Mouse (Mus musculus) midbrain, embryonic 16.5 days (tissue): ENCODE results near the gene Usp49. TPM values are rescaled to one million over a fixed set of nuclear protein-coding genes. Genes with fewer than 3 reads are reported as not detected.

Source experiments
- ATAC-seq: fragments of 200-750 bp; cut with Nextera tagmentation; 2 replicates; pipeline ENCODE4 v1.8.0; 2017; ENCODE audit warnings: moderate TSS enrichment
- H3K27ac ChIP-seq: fragments of 300-500 bp; sonication (generic); 2 replicates; pipeline ENCODE4 v1.5.1; 2014; ENCODE audit warnings: mild to moderate bottlenecking, low read length, mixed read lengths
- H3K27me3 ChIP-seq: fragments of 300-500 bp; sonication (generic); 2 replicates; pipeline ENCODE4 v1.6.1; 2014; ENCODE audit warnings: low read depth, low read length, mixed read lengths; ENCODE audit not compliant: control insufficient read depth, insufficient read depth
- H3K36me3 ChIP-seq: fragments of 300-500 bp; sonication (generic); 2 replicates; pipeline ENCODE4 v1.6.1; 2014; ENCODE audit warnings: mild to moderate bottlenecking, low read length, moderate library complexity, mixed read lengths; ENCODE audit not compliant: control insufficient read depth, insufficient read depth
- H3K4me1 ChIP-seq: fragments of 300-500 bp; sonication (generic); 2 replicates; pipeline ENCODE4 v1.6.1; 2014; ENCODE audit warnings: mild to moderate bottlenecking, low read length, mixed read lengths; ENCODE audit not compliant: control insufficient read depth, insufficient read depth
- H3K4me2 ChIP-seq: fragments of 300-500 bp; sonication (generic); 2 replicates; pipeline ENCODE4 v1.6.1; 2014; ENCODE audit warnings: mild to moderate bottlenecking, low read length, mixed read lengths
- H3K4me3 ChIP-seq: fragments of 300-500 bp; sonication (generic); 2 replicates; pipeline ENCODE4 v1.5.1; 2014; ENCODE audit warnings: low read depth, mild to moderate bottlenecking, low read length, moderate library complexity, mixed read lengths
- H3K9ac ChIP-seq: fragments of 300-500 bp; sonication (generic); 2 replicates; pipeline ENCODE4 v1.6.1; 2014; ENCODE audit warnings: low read depth, low read length, mixed read lengths
- H3K9me3 ChIP-seq: fragments of 300-500 bp; sonication (generic); replicated peaks from 2 replicates; pipeline ENCODE4 v1.6.1; 2014; ENCODE audit warnings: mild to moderate bottlenecking, low read length, mixed read lengths; ENCODE audit not compliant: control insufficient read depth, poor library complexity, severe bottlenecking
- WGBS: fragments of 180-500 bp; shearing (Covaris S2); extraction: QIAGEN DNeasy Blood & Tissue Kit; methylation state at CpG from one replicate; pipeline ENCODE4 v1.1.7; 2014; 5-methylcytosine and 5-hydroxymethylcytosine counted together
- polyA plus RNA-seq: library from polyadenylated mRNA; unstranded; fragments of >200 nt; fragmentation: Nextera tagmentation; extraction: Ambion mirVana; gene quantifications from 2 replicates; pipeline ENCODE4 v1.2.1, GENCODE M21; 2015

Usp49 gene
- polyA plus RNA-seq, 1 experiment from 2014 or later = 5.3 TPM

- H3K36me3 ChIP-seq = no peaks in the 10 kb centered on the region
- H3K4me3 ChIP-seq = no peak overlapping the region
- H3K9ac ChIP-seq = no peak overlapping the region
- H3K4me2 ChIP-seq = no peak overlapping the region
- H3K27me3 ChIP-seq = no peaks in the 10 kb centered on the region
- 55% methylated on average over 3 of the region's 3 CpGs for WGBS
- no peak overlapping the region for H3K27ac ChIP-seq
- no peak for ATAC-seq
- H3K4me1 ChIP-seq = peaks cover 2% of the 10 kb centered on the region; the same call in 1 of the 2 replicates
- no peaks in the 10 kb centered on the region for H3K9me3 ChIP-seq
Measured at GRCm38 (mm10) chr17:47715037-47715436, 84.5 kb downstream of the Usp49 start.

- Histone ChIP-seq H3K9ac (no peak overlapping the region), H3K27ac (no peak overlapping the region), H3K4me3 (no peak overlapping the region), H3K4me2 (no peak overlapping the region), H3K4me1 (no peaks in the 10 kb centered on the region), H3K36me3 (no peaks in the 10 kb centered on the region), H3K9me3 (no peaks in the 10 kb centered on the region), H3K27me3 (no peaks in the 10 kb centered on the region)
- ATAC-seq = no peak
- WGBS = 87% methylated on average over 4 of the region's 4 CpGs
Measured at GRCm38 (mm10) chr17:47721183-47721582, 90.7 kb downstream of the Usp49 start.

- no peaks in the 10 kb centered on the region for H3K27me3 ChIP-seq
- no peaks in the 10 kb centered on the region for H3K4me1 ChIP-seq
- no peak within 1 kb of the TSS for H3K4me2 ChIP-seq
- H3K27ac ChIP-seq = no peak within 1 kb of the TSS
- H3K9ac ChIP-seq = no peak within 1 kb of the TSS
- 81% methylated on average over 11 of the region's 11 CpGs for WGBS
- no peak within 1 kb of the TSS for H3K4me3 ChIP-seq
- no peak for ATAC-seq
- H3K36me3 ChIP-seq = no peaks in the 10 kb centered on the region
- H3K9me3 ChIP-seq = no peaks in the 10 kb centered on the region
Measured at GRCm38 (mm10) chr17:47726566-47726965, 96.1 kb downstream of the Usp49 start, which contains the start of gene Pgc. Gene Pgc, plus strand, starts transcription at chr17:47726842.

- H3K27ac ChIP-seq = no peak overlapping the region
- no peaks in the 10 kb centered on the region for H3K4me1 ChIP-seq
- H3K9me3 ChIP-seq = no peaks in the 10 kb centered on the region
- WGBS = 49% methylated on average over 24 of the region's 24 CpGs
- no peak overlapping the region for H3K9ac ChIP-seq
- no peaks in the 10 kb centered on the region for H3K27me3 ChIP-seq
- H3K4me2 ChIP-seq = no peak overlapping the region
- no peaks in the 10 kb centered on the region for H3K36me3 ChIP-seq
- no peak overlapping the region for H3K4me3 ChIP-seq
- no peak for ATAC-seq
Measured at GRCm38 (mm10) chr17:47730633-47731575, 100.4 kb downstream of the Usp49 start.

- Histone ChIP-seq H3K4me2 (no peak overlapping the region), H3K9ac (no peak overlapping the region), H3K27me3 (peaks cover 17% of the 10 kb centered on the region), H3K9me3 (no peaks in the 10 kb centered on the region), H3K36me3 (no peaks in the 10 kb centered on the region), H3K27ac (no peak overlapping the region), H3K4me1 (peaks cover 15% of the 10 kb centered on the region), H3K4me3 (no peak overlapping the region)
- ATAC-seq = no peak
- WGBS = 78% methylated on average over 14 of the region's 14 CpGs
Measured at GRCm38 (mm10) chr17:47735553-47736100, 105.1 kb downstream of the Usp49 start.

Other genes starting within 250 kb of the Usp49 start
- 0.33 and 0.37 TPM in 2 replicates for gene Guca1b, start 245.3 kb upstream of the Usp49 start, polyA plus RNA-seq
- 0.29 and 0.50 TPM in 2 replicates for gene Guca1a, start 230.1 kb upstream of the Usp49 start, polyA plus RNA-seq
- gene AI661453, start 194.1 kb upstream of the Usp49 start, polyA plus RNA-seq = 0.09 and 0.17 TPM in 2 replicates
- 0.46 and 0.50 TPM in 2 replicates for gene 1700001C19Rik, start 193.3 kb upstream of the Usp49 start, polyA plus RNA-seq
- 19.8 and 20.8 TPM in 2 replicates for gene Taf8, start 128.4 kb upstream of the Usp49 start, polyA plus RNA-seq
- 58.4 and 61.4 TPM in 2 replicates for gene Ccnd3, start 125.6 kb upstream of the Usp49 start, polyA plus RNA-seq
- gene Bysl, start 19.2 kb upstream of the Usp49 start, polyA plus RNA-seq = 38.6 and 40.7 TPM in 2 replicates
- 47.0 and 47.7 TPM in 2 replicates for gene Med20, start 19.1 kb upstream of the Usp49 start, polyA plus RNA-seq
- gene Gm20517, start 19.1 kb upstream of the Usp49 start, polyA plus RNA-seq = 1.3 and 2.0 TPM in 2 replicates
- 252 and 268 TPM in 2 replicates for gene Tomm6, start 57.7 kb downstream of the Usp49 start, polyA plus RNA-seq
- gene Frs3, start 58.3 kb downstream of the Usp49 start, polyA plus RNA-seq = 46.0 and 54.1 TPM in 2 replicates
- 0.88 and 0.92 TPM in 2 replicates for gene Gm21981, start 63.8 kb downstream of the Usp49 start, polyA plus RNA-seq
- 0.77 and 2.4 TPM in 2 replicates for gene Prickle4, start 64.0 kb downstream of the Usp49 start, polyA plus RNA-seq
- gene Pgc, start 96.2 kb downstream of the Usp49 start, polyA plus RNA-seq = 0.13 TPM in 1 of 2 replicates, not detected in the other
- gene Tfeb, start 106.3 kb downstream of the Usp49 start, polyA plus RNA-seq = 2.9 and 3.0 TPM in 2 replicates
- gene Mdfi, start 204.0 kb downstream of the Usp49 start, polyA plus RNA-seq = 2.4 and 2.9 TPM in 2 replicates